Mouse (Mus musculus) myocyte (in vitro differentiated cells): ENCODE data around the gene Slc6a17. TPM values are rescaled to one million over a fixed set of nuclear protein-coding genes. Genes with fewer than 3 reads are reported as not detected.

Experiments
- H3K27me3 ChIP-seq: one replicate; pipeline ENCODE4 v1.6.1; 2011; ENCODE audit not compliant: control insufficient read depth, insufficient read depth, insufficient read length
- H3K36me3 ChIP-seq: one replicate; pipeline ENCODE4 v1.6.1; 2011; ENCODE audit not compliant: control insufficient read depth, insufficient read depth
- H3K4me2 ChIP-seq: one replicate; pipeline ENCODE4 v1.6.1; 2011; ENCODE audit warnings: low read depth, control low read depth
- H3K4me3 ChIP-seq: one replicate; pipeline ENCODE4 v1.5.1; 2011; ENCODE audit warnings: mild to moderate bottlenecking, control low read depth, moderate library complexity
- H3K79me2 ChIP-seq: one replicate; pipeline ENCODE4 v1.6.1; 2011; ENCODE audit not compliant: control insufficient read depth, insufficient read depth
- H3ac ChIP-seq: one replicate; pipeline ENCODE4 v1.6.1; 2011; ENCODE audit not compliant: control insufficient read depth, insufficient read length
- CEBPB ChIP-seq: IDR thresholded peaks from 2 replicates; pipeline ENCODE4 v1.6.1; 2011; ENCODE audit warnings: mild to moderate bottlenecking, moderate library complexity; ENCODE audit not compliant: poor library complexity, insufficient read depth, severe bottlenecking
- E2F4 ChIP-seq: IDR thresholded peaks from one replicate; pipeline ENCODE4 v1.6.1; 2011; ENCODE audit warnings: mild to moderate bottlenecking, control low read depth, moderate library complexity; ENCODE audit not compliant: insufficient read depth
- MAX ChIP-seq: IDR thresholded peaks from one replicate; pipeline ENCODE4 v1.6.1; 2011; ENCODE audit warnings: low read depth, mild to moderate bottlenecking, control low read depth
- MYOD1 ChIP-seq, 3 experiments: IDR thresholded peaks; one replicate each; pipeline ENCODE4 v1.6.1; 2011; ENCODE audit warnings: control low read depth in 2 of 3, low read depth in 2 of 3, mild to moderate bottlenecking in 2 of 3, moderate library complexity in 1 of 3; ENCODE audit not compliant: insufficient read length in 2 of 3, control insufficient read depth in 1 of 3
- MYOG ChIP-seq, 3 experiments: IDR thresholded peaks; one replicate each; pipeline ENCODE4 v1.6.1; 2011; ENCODE audit warnings: control low read depth in 2 of 3, low read depth in 2 of 3, mild to moderate bottlenecking in 2 of 3; ENCODE audit not compliant: insufficient read length in 2 of 3, control insufficient read depth in 1 of 3, insufficient read depth in 1 of 3
- POLR2A ChIP-seq: IDR thresholded peaks from one replicate; pipeline ENCODE4 v1.6.1; 2011; ENCODE audit warnings: low read depth, mild to moderate bottlenecking, control low read depth, moderate library complexity; ENCODE audit not compliant: insufficient read length
- POLR2AphosphoS2 ChIP-seq: IDR thresholded peaks from one replicate; pipeline ENCODE4 v1.6.1; 2011; ENCODE audit warnings: low read depth, control low read depth; ENCODE audit not compliant: insufficient read length
- REST ChIP-seq: IDR thresholded peaks from one replicate; pipeline ENCODE4 v1.6.1; 2011; ENCODE audit warnings: mild to moderate bottlenecking, control low read depth, moderate library complexity; ENCODE audit not compliant: insufficient read depth, insufficient read length
- SRF ChIP-seq: IDR thresholded peaks from one replicate; pipeline ENCODE4 v1.6.1; 2011; ENCODE audit warnings: low read depth; ENCODE audit not compliant: control insufficient read depth, insufficient read length
- TCF12 ChIP-seq: IDR thresholded peaks from one replicate; pipeline ENCODE4 v1.6.1; 2011; ENCODE audit warnings: mild to moderate bottlenecking, control low read depth; ENCODE audit not compliant: poor library complexity, insufficient read depth, severe bottlenecking
- TCF3 ChIP-seq: IDR thresholded peaks from one replicate; pipeline ENCODE4 v1.6.1; 2011; ENCODE audit warnings: low read depth, control low read depth; ENCODE audit not compliant: insufficient read length
- USF1 ChIP-seq: IDR thresholded peaks from one replicate; pipeline ENCODE4 v1.6.1; 2011; ENCODE audit warnings: low read depth, mild to moderate bottlenecking, control low read depth, moderate library complexity
- polyA plus RNA-seq: library from polyadenylated mRNA; unstranded; fragments of >200 nt; fragmentation: generic; extraction: Trizol; gene quantifications from one replicate; pipeline ENCODE4 v1.2.1, GENCODE M21; 2012; ENCODE audit warnings: missing spikeins

The Slc6a17 gene
- polyA plus RNA-seq, 1 experiment: 1.9 TPM

DNA sequence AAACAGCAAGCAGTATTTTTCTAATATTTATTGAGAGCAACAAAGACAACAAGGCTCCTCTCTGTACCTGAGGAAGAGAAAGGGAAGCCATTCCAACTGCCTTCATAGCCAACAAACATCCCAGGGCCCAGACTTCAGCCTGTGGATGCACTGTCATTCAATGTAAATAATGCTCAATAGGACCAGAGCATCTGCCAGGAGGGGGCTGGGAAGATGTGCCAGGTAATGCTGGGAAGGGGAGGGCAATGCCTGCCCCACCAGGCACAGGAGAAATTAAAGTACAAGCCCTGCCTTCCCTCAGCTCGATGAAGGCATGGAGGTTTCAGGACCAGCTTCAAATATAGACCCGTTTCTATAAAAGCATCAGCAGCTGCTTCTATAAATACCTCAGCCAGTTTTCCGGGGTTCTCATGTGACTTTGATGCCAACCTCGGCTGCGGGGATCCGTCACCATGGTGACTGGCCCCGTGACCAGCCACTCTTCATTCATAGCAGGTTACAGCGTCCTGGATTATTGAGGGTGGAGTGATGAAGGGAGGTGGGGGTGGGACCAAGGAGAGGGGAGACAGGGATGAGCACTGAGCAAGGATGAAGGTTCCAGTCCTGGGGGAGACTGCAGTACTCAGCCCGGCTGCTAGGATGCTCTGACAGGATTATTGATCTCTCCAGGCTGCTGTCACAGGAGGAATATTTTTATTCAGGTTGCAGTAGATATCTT is 10.7 kb upstream of the Slc6a17 start:
- Histone ChIP-seq H3K79me2 (no peaks in the 10 kb centered on the region), H3K36me3 (no peaks in the 10 kb centered on the region), H3K27me3 (no peaks in the 10 kb centered on the region), H3K4me3 (no peak overlapping the region), H3ac (no peak overlapping the region), H3K4me2 (peak overlapping the region; percentile 38)
- peak in 1 of 3 experiments; percentile 32 for TF ChIP-seq MYOG (IDR thresholded peaks at IDR 0.05; ENCODE audit: control insufficient read depth in 1 of 3, insufficient read depth in 1 of 3, insufficient read length in 2 of 3, low read depth in 2 of 3)
- TF ChIP-seq MAX: no peak
- peak in 2 of 3 experiments; percentile 1 to 24 for TF ChIP-seq MYOD1 (IDR thresholded peaks at IDR 0.05; ENCODE audit: control insufficient read depth in 1 of 3, insufficient read length in 2 of 3, low read depth in 2 of 3)
- TF ChIP-seq REST: no peak
- peak; percentile 56 for TF ChIP-seq USF1

DNA sequence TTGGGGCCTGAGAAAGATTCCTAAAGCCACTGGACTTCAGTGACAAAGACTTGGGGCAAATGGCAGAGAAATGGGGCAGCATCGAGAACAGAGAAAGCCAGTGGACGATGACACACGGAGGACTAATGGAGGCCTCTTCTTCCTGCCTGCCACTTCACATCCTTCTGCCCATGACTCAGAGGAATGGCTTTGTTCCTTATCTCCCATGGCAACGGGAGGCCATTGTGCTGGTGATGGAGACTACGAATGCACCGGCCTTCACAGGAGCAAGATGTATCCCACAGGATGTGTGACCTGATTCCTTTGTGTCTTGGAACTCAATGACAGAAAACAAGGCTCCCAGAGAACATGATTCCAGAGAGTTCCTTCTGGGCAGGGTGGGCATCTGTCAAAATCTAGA is 6.7 kb upstream of the Slc6a17 start:
- H3K4me3 ChIP-seq: no peak overlapping the region
- peaks cover 5% of the 10 kb centered on the region for H3K27me3 ChIP-seq
- TF ChIP-seq SRF: no peak
- no peak for TF ChIP-seq TCF12
- no peak for TF ChIP-seq CEBPB
- TF ChIP-seq REST: no peak
- TF ChIP-seq USF1: no peak
- no peak for TF ChIP-seq MYOD1 (IDR thresholded peaks at IDR 0.05; ENCODE audit: control insufficient read depth in 1 of 3, insufficient read length in 2 of 3, low read depth in 2 of 3)
- no peak for TF ChIP-seq E2F4
- TF ChIP-seq MYOG (IDR thresholded peaks at IDR 0.05; ENCODE audit: control insufficient read depth in 1 of 3, insufficient read depth in 1 of 3, insufficient read length in 2 of 3, low read depth in 2 of 3): no peak
- TF ChIP-seq POLR2A: no peak
- TF ChIP-seq MAX: no peak
- no peak for TF ChIP-seq POLR2AphosphoS2
- H3ac ChIP-seq: no peak overlapping the region
- no peaks in the 10 kb centered on the region for H3K36me3 ChIP-seq
- no peaks in the 10 kb centered on the region for H3K79me2 ChIP-seq
- H3K4me2 ChIP-seq: no peak overlapping the region

- Histone ChIP-seq H3K4me2 (no peak overlapping the region), H3K4me3 (no peak overlapping the region), H3K36me3 (no peaks in the 10 kb centered on the region), H3K27me3 (peaks cover 25% of the 10 kb centered on the region), H3K79me2 (no peaks in the 10 kb centered on the region), H3ac (no peak overlapping the region)
- TF ChIP-seq E2F4 (no peak), POLR2A (no peak), SRF (no peak), MYOG (IDR thresholded peaks at IDR 0.05; ENCODE audit: control insufficient read depth in 1 of 3, insufficient read depth in 1 of 3, insufficient read length in 2 of 3, low read depth in 2 of 3) (no peak), POLR2AphosphoS2 (no peak), TCF3 (no peak), MYOD1 (IDR thresholded peaks at IDR 0.05; ENCODE audit: control insufficient read depth in 1 of 3, insufficient read length in 2 of 3, low read depth in 2 of 3) (no peak), TCF12 (no peak), REST (no peak), CEBPB (no peak)
Observed at GRCm38 (mm10) chr3:107520931-107521330, 3.1 kb upstream of the Slc6a17 start.

DNA sequence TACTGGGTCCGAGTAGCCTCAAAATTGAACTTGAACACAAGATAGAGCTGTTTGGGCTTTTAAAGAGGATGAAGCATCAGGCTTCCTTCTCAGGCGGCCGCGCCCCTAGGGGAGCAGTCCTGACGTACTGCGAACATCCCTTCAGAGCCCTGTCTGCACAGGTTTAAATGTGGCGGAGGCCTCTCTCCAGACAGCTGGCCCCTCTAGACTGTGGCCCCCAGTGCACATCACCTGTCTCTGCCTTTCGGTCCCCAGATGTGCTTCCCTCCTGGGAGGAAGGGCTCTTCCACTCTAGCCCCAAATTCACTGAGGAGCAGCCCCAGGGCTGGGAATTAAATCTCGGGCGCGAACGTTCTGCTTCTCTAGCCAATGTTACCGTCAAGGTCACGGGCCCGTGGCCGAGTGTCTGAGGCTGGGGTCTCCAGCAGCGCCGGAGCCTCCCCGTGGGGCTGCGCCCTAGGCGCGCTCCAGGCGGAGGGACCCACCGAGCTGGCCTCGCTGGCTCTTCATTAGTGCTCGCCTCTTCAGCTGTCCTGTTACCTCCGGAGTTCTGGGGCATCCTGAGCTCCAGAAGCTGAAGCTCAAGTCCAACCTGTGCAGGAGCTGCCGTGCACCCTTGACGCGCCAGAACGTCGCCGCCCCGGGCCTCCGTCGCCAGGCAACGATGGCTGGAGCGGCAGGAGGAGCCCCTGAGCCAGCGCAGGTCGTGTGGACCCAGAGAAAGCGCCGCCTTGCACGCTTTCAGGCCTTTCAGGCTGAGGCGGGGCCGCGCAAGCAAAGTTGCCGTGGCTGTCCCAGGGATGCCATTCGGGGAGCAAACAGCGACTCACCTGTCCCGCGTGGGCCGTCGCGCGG is 815 bp downstream of the Slc6a17 start:
- Histone ChIP-seq H3K4me2 (peak overlapping the region; percentile 77), H3K27me3 (peaks cover 25% of the 10 kb centered on the region), H3K4me3 (no peak overlapping the region), H3ac (no peak overlapping the region), H3K36me3 (no peaks in the 10 kb centered on the region), H3K79me2 (no peaks in the 10 kb centered on the region)
- TF ChIP-seq MAX (no peak), POLR2A (no peak), E2F4 (no peak), MYOD1 (IDR thresholded peaks at IDR 0.05; ENCODE audit: control insufficient read depth in 1 of 3, insufficient read length in 2 of 3, low read depth in 2 of 3) (no peak), REST (no peak), CEBPB (no peak), USF1 (no peak), TCF12 (no peak), TCF3 (no peak), POLR2AphosphoS2 (no peak), MYOG (IDR thresholded peaks at IDR 0.05; ENCODE audit: control insufficient read depth in 1 of 3, insufficient read depth in 1 of 3, insufficient read length in 2 of 3, low read depth in 2 of 3) (no peak), SRF (no peak)
